Mouse (Mus musculus): ENCODE data around the gene Tbcd.

- TF ChIP-seq CTCF (IDR thresholded peaks at IDR 0.05; ENCODE audit: low read depth, low read length) (no peak), POLR2A (IDR thresholded peaks at IDR 0.05; ENCODE audit: extremely low read depth, insufficient read depth, low read length) (no peak)
These were observed 96.2 kb downstream of the Tbcd start for GRCm38 (mm10) chr11:121547925-121548324.
